Mouse (Mus musculus) frontal cortex, adult (tissue): ENCODE measurements around the gene Spr.
"Not testable (repeated sequence)": the region's sequence is repeated elsewhere in the genome, so short reads cannot be mapped to it uniquely, and the experiment has no call there.

ENCODE experiments used
- ATAC-seq: cut with Nextera tagmentation; 2 replicates; pipeline ENCODE4 v1.9.2; 2017; ENCODE audit warnings: mild to moderate bottlenecking, moderate library complexity, mixed read lengths; ENCODE audit not compliant: low TSS enrichment

The Spr gene

GRCm38 (mm10) chr6:85132237-85132636 lies 5.3 kb downstream of the Spr start:
- ATAC-seq: not testable (repeated sequence)

GRCm38 (mm10) chr6:85131673-85132072 lies 5.9 kb downstream of the Spr start:
- peak; percentile 81 for ATAC-seq

GRCm38 (mm10) chr6:85117545-85118511 lies 19.7 kb downstream of the Spr start:
- ATAC-seq: peak; percentile 94

- ATAC-seq: no peak
Measured at GRCm38 (mm10) chr6:85105033-85105615, 32.4 kb downstream of the Spr start.

- no peak for ATAC-seq
Measured at GRCm38 (mm10) chr6:85103321-85103720, 34.2 kb downstream of the Spr start.

- no peak for ATAC-seq
Measured at GRCm38 (mm10) chr6:85096441-85096840, 41.1 kb downstream of the Spr start.

GRCm38 (mm10) chr6:85087425-85087824 lies 50.1 kb downstream of the Spr start:
- ATAC-seq: no peak

GRCm38 (mm10) chr6:85086645-85087044 lies 50.9 kb downstream of the Spr start:
- no peak for ATAC-seq
